Mouse (Mus musculus) layer of hippocampus, postnatal 14 days (tissue): ENCODE results near the gene Ahcyl2. TPM values are rescaled to one million over a fixed set of nuclear protein-coding genes. Genes with fewer than 3 reads are reported as not detected.
A peak's percentile ranks its signal among the peaks of the same experiment; 100 is the strongest.

ENCODE experiments used
- DNase-seq, 2 experiments: peaks; one replicate each; pipeline ENCODE4 v3.0.0; 2021 to 2022; ENCODE audit warnings: low spot score in 2 of 2, mixed read lengths in 1 of 2
- total RNA-seq, 2 experiments: library from RNA; stranded (reverse); gene quantifications; 2 replicates each; pipeline ENCODE4 v1.2.3; 2021

Ahcyl2 gene
- total RNA-seq, 2 experiments from 2014 or later, result 160 to 162 TPM

DNA sequence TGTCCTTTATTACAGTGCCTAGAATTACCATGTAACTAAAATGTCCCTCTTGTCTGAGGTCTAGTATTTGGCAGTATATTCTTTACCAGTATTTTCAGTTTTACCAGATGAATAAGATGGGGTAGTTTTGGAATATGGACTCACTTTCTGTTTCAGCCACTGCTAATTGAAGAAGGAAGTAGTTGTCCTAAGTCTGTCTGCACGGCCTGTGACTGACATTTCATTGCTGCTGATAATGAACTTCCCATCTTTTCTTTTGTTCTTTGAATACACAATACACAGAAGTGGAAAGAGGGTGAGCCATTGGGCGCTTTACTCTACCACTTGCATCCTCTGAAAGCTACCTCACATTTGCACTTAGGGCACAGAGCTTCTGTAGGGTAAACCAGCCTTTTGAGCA lies 134.4 kb downstream of the Ahcyl2 start:
- DNase-seq, result no peak

- no peak for DNase-seq
Observed at GRCm38 (mm10) chr6:29903343-29903914, 135.6 kb downstream of the Ahcyl2 start.

DNA sequence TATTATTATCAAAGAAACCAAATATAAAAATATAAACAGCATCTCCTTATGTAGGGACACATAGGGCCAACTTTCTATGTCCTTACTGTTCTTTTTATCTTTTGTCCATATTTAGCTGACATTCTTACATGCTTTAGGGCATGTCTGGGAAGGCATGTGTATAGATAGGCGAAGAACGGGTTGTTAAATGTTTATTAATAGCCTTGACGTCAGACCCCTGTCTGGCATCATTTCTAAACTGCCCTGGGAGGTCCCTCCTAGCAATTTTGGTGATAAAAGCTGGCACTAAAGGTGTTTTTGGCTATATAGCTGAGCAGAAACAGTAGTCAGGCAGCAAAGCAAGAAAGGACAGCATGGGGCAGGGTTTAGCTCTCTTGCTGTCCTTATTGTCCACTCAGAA lies 136.5 kb downstream of the Ahcyl2 start:
- DNase-seq, result no peak

GRCm38 (mm10) chr6:29910631-29911030 lies 142.8 kb downstream of the Ahcyl2 start:
- DNase-seq, result no peak

DNA sequence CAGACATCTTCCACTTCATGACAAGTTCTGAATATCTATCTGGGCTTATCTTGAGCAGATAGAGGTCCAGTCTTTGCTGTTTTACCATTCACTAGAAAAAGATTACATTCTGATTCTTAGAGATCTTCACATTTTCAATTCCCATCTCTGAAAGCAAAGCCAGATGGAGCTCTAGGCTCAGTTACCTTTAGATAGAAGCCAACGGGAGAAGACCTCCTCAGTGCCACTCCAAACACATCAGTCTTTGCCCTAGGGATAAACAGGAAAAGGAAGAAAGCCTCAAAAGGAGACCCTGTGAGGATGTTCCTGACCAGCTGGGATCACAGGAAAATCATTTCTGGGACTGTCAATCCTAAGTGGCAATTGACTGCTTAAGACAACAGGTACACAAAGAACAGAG lies 145.9 kb downstream of the Ahcyl2 start:
- DNase-seq, result no peak

- DNase-seq, result no peak
Observed at GRCm38 (mm10) chr6:29914136-29914535, 146.3 kb downstream of the Ahcyl2 start.

- DNase-seq, result no peak
Observed at GRCm38 (mm10) chr6:29915836-29916235, 148.0 kb downstream of the Ahcyl2 start.

- DNase-seq, result peak; percentile 90 to 93
Observed at GRCm38 (mm10) chr6:29916530-29917382, 148.9 kb downstream of the Ahcyl2 start, which contains the start of gene Strip2. Strip2 (plus strand) TSS chr6:29917012.

- DNase-seq, result no peak
Observed at GRCm38 (mm10) chr6:29917383-29917720, 149.5 kb downstream of the Ahcyl2 start.

- DNase-seq, result no peak
Observed at GRCm38 (mm10) chr6:29917947-29918346, 150.1 kb downstream of the Ahcyl2 start.

DNA sequence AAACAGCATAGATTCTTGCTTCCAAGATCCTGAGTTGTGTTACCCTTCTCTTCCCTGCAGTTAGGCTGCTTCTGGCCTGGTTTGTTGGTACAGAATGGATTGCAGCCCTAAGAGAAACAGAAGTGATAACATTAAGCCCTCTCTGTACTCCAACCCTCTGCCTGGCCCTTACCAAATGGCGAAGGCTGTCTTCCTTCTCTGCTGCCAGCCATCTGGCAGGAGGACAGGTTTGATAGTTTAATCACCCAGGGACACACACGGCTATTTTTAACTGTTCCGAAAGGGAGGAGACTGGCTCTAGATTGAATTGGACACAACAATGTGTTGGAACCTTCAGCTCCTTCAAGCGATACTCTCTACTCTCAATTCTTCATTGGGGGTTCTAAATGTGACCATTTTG lies 155.7 kb downstream of the Ahcyl2 start:
- no peak for DNase-seq

GRCm38 (mm10) chr6:29925594-29926219 lies 157.9 kb downstream of the Ahcyl2 start:
- DNase-seq, result no peak

DNA sequence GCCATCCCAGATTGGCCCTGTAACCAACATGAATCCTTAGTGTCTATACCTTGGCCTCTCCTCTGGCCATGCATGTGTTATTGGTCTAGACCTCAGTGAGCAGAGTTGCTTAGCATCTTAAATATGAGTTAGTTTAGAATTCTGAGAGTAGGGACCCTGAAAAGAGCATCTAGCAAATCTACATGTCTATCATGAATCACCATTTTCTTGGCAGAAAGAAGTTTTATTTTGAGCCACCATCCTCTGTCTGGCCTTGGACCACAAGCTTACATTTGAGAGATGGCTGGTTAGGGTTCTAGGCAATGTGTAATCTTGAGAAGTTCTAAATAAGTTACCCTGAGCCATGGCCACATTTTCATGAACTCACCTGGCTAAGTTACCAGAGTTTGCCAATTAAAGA lies 162.3 kb downstream of the Ahcyl2 start:
- DNase-seq, result no peak

GRCm38 (mm10) chr6:29930665-29931064 lies 162.9 kb downstream of the Ahcyl2 start:
- peak in 1 of 2 experiments; percentile 22 for DNase-seq

DNA sequence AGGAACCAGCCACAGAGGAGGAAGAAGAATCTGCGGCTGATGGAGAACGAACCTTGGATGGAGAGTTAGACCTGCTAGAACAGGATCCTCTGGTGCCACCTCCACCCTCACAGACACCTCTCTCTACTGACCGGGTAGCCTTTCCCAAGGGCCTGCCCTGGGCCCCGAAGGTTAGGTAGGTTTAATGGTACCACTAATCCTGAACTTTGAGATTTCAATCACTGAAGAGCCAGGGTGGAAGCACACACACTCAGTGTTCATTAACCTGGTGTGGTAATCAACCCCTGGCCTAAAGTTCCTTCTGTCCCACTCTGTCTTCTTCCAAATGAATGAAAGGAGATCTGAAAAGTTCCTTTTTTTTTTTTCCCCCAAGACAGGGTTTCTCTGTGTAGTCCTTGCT lies 163.4 kb downstream of the Ahcyl2 start:
- no peak for DNase-seq

GRCm38 (mm10) chr6:29935741-29936140 lies 167.9 kb downstream of the Ahcyl2 start:
- no peak for DNase-seq

- no peak for DNase-seq
Observed at GRCm38 (mm10) chr6:29940428-29940827, 172.6 kb downstream of the Ahcyl2 start.

DNA sequence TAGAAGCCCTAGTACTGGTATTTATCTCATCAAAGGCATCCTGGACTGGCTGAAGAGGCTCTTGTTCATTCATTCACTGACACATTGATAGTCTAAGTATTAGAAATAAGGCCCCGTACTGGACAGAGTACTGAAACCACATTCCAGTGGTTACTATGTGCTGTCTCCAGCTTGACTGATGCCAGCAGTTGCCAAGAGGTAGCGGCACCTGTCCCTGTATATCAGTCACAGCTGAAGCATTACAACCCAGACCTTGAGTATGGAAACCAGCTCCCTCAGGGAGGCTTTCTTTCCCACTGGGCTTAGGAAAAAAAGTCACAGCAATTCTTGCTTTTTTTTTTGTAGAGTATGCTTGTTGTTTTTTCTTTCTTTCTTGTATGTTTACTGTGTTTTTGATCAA lies 173.2 kb downstream of the Ahcyl2 start:
- DNase-seq, result no peak

DNA sequence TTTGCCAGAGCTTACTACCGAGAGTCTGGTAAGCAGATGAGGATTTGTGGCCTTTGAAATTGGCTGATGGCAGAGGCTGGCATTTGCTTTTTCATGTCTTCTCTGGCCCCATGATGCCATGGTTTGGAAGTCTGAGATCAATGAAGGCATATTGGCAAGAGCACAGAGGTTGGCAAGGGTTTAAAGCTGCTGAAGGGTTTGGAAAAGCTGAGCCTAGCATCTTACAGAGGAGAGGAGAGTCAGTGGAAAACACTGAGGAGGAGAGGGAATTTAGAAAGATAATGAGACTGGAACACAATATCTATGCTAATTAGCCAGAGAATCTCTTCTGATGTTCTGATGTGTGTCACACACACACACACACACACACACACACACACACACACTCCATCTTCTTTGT lies 176.7 kb downstream of the Ahcyl2 start:
- no peak for DNase-seq

DNA sequence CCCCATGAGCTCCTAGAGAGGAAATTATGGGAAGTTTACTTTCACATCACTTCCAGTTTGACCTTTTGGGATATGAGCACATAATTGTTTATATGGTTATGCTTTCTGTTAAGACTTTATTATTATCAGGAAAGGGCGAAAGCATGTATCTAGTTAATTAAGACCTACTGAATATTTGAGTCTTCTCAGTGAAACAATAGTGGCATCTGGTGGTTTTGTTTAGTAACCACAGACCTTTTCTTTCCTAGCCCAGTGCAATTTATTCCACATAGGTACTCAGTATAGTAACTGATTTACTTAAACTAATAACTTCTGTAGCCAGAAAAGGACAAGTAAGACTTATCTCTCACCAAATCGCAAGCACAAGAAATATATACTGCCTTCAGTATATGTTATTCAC lies 178.8 kb downstream of the Ahcyl2 start:
- DNase-seq, result peak in 1 of 2 experiments; percentile 34

- DNase-seq, result no peak
Observed at GRCm38 (mm10) chr6:29947823-29948222, 180.0 kb downstream of the Ahcyl2 start.

DNA sequence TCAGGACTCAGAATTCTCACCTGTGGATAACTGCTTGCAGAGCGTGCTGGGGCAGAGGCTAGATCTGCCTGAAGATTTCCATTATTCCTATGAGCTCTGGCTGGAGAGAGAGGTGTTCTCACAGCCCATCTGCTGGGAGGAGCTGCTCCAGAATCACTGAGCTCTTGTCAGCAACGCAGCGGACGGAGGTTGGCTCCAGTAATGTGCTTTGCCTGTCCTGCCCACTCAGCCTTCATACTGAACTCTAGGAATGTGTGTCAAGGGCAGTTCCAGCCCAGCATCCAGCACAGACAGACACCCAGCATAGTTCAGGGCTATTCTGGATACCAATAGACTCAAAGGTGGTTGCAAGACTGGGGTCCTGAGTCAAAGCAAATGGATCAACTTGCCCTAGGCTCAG lies 188.9 kb downstream of the Ahcyl2 start:
- no peak for DNase-seq
